Mouse (Mus musculus) cortical plate, adult 2 months (tissue): Measurements from ENCODE around the gene Tas2r118.

Experiments
- CTCF ChIP-seq: fragments of 200-500 bp; IDR thresholded peaks from 2 replicates; pipeline ENCODE4 v1.5.1; 2011; ENCODE audit warnings: mild to moderate bottlenecking, control low read depth, low read length; ENCODE audit not compliant: insufficient read depth; ENCODE audit errors: extremely low read depth
- POLR2A ChIP-seq: fragments of 200-500 bp; IDR thresholded peaks from 2 replicates; pipeline ENCODE4 v1.6.1; 2011; ENCODE audit warnings: mild to moderate bottlenecking, low read length, control low read depth; ENCODE audit not compliant: insufficient read depth; ENCODE audit errors: extremely low read depth

DNA sequence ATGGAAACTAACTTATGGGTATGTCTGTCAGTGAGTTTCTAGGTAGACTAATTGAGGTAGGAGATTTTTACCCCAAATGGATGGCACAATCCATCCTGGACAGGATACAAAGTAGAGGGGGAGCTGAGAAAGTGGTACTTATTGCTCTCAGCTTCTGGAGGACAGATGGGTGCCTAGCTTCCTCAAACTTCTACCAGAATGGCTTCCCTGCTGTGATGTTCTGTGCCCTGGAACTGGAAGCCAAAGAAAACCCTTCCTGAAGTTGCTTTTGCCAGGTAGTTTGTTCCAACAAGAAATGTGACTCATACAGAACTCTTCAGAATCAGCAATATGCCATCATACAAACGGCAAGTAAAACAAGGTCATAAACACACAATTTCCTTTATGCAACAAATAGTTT lies 29.1 kb downstream of the Tas2r118 start:
- no peak for TF ChIP-seq POLR2A
- TF ChIP-seq CTCF, result no peak
